Mouse (Mus musculus) fat pad, adult 2 months (tissue): Measurements from ENCODE around the gene Mad1l1.

Experiments
- DNase-seq: peaks from one replicate; pipeline ENCODE4 v3.0.0-alpha.2; 2011; ENCODE audit warnings: low read depth, low spot score; ENCODE audit errors: extremely low read depth

The Mad1l1 gene

GRCm38 (mm10) chr5:140263754-140264749 is 57.3 kb downstream of the Mad1l1 start:
- DNase-seq: no peak

- DNase-seq: no peak
Observed at GRCm38 (mm10) chr5:140262401-140262800, 59.0 kb downstream of the Mad1l1 start.

- no peak for DNase-seq
Observed at GRCm38 (mm10) chr5:140261313-140261712, 60.0 kb downstream of the Mad1l1 start.

- no peak for DNase-seq
Observed at GRCm38 (mm10) chr5:140258633-140259032, 62.7 kb downstream of the Mad1l1 start.

GRCm38 (mm10) chr5:140258035-140258434 is 63.3 kb downstream of the Mad1l1 start:
- no peak for DNase-seq

GRCm38 (mm10) chr5:140257439-140257838 is 63.9 kb downstream of the Mad1l1 start:
- no peak for DNase-seq

GRCm38 (mm10) chr5:140256685-140257084 is 64.7 kb downstream of the Mad1l1 start:
- no peak for DNase-seq

GRCm38 (mm10) chr5:140255265-140255664 is 66.1 kb downstream of the Mad1l1 start:
- DNase-seq: no peak

- no peak for DNase-seq
Observed at GRCm38 (mm10) chr5:140254656-140255055, 66.7 kb downstream of the Mad1l1 start.

GRCm38 (mm10) chr5:140251989-140252388 is 69.4 kb downstream of the Mad1l1 start:
- DNase-seq: no peak

GRCm38 (mm10) chr5:140250370-140250769 is 71.0 kb downstream of the Mad1l1 start:
- no peak for DNase-seq

- DNase-seq: no peak
Observed at GRCm38 (mm10) chr5:140249359-140250062, 71.8 kb downstream of the Mad1l1 start.

- DNase-seq: no peak
Observed at GRCm38 (mm10) chr5:140248101-140248500, 73.3 kb downstream of the Mad1l1 start.

GRCm38 (mm10) chr5:140240235-140240634 is 81.1 kb downstream of the Mad1l1 start:
- DNase-seq: no peak

- no peak for DNase-seq
Observed at GRCm38 (mm10) chr5:140238880-140239279, 82.5 kb downstream of the Mad1l1 start.

GRCm38 (mm10) chr5:140230818-140231217 is 90.5 kb downstream of the Mad1l1 start:
- DNase-seq: no peak

- DNase-seq: no peak
Observed at GRCm38 (mm10) chr5:140228306-140228705, 93.0 kb downstream of the Mad1l1 start.

- no peak for DNase-seq
Observed at GRCm38 (mm10) chr5:140226871-140227270, 94.5 kb downstream of the Mad1l1 start.

- DNase-seq: no peak
Observed at GRCm38 (mm10) chr5:140225881-140226280, 95.5 kb downstream of the Mad1l1 start.

- no peak for DNase-seq
Observed at GRCm38 (mm10) chr5:140225103-140225502, 96.2 kb downstream of the Mad1l1 start.

GRCm38 (mm10) chr5:140223070-140224053 is 98.0 kb downstream of the Mad1l1 start:
- no peak for DNase-seq
